Comparison of ENCODE assay signal across 8 mouse cellular contexts in the genomic region with DNA sequence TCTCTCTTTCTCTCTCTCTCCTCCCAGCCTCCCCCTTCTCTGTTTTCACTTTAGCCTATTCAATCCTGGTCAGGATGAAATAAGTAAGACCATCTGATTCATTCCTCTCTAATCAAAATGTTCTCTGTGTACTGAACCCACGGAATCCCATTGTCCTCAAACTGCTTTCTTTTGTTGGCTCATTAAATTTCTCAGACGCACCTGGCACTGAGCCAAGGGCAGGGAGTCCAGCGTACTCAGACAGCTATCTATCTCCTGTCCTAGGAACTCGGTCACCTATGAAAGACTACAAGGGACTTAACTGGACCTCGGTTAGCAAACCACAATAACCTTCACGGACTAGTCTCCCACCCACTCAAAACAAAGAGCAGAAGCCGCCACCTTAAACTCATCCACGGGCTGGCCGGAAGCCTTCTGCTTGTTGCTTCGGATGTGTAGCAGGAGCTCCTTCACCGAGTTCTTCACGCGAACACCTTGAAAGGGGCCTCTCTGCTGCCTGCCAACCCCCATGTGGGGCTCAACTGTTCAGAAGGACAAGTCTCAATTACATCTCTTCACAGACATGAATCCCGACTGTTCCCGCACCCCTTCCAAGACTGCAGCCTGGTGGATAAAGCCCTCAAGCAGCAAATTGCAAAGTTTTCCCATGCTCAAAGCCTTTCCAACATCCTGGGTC. TPM values are rescaled to one million over a fixed set of nuclear protein-coding genes. Genes with fewer than 3 reads are reported as not detected.
DNase-seq lines count a peak whose midpoint lies in the region; ATAC-seq and TF ChIP-seq lines count a peak whose summit lies in the region.

No protein-coding gene starts in this region.

- no peak for ATAC-seq in limb, embryonic 12.5 days (ENCODE audit: insufficient number of reproducible peaks, insufficient read depth, low FRiP score, low TSS enrichment, low read depth)
- no peak for ATAC-seq in forebrain, postnatal 0 days
- no peak for ATAC-seq in intestine, embryonic 16.5 days
- ATAC-seq in lung, embryonic 16.5 days (ENCODE audit: low read depth) = no peak
- no peak for ATAC-seq in frontal cortex, adult (ENCODE audit: low TSS enrichment)

- DNase-seq in limb, embryonic 10.5 days (ENCODE audit: low spot score) = no peak
- DNase-seq in adipocyte (ENCODE audit: low spot score) = peak; percentile 81
- DNase-seq in forebrain, postnatal 0 days = no peak
- no peak for DNase-seq in frontal cortex, postnatal 25 days (ENCODE audit: low spot score in 2 of 2)

- H3K27me3 ChIP-seq in limb, embryonic 12.5 days = no peaks in the 10 kb centered on the region
- no peaks in the 10 kb centered on the region for H3K27me3 ChIP-seq in limb, embryonic 10.5 days (ENCODE audit: low read depth, poor library complexity, severe bottlenecking)
- H3K27me3 ChIP-seq in forebrain, postnatal 0 days (ENCODE audit: insufficient read depth, low read length) = no peaks in the 10 kb centered on the region
- no peaks in the 10 kb centered on the region for H3K27me3 ChIP-seq in intestine, embryonic 16.5 days (replicated peaks; ENCODE audit: control insufficient read depth, insufficient read depth, low read length)
- H3K27me3 ChIP-seq in lung, embryonic 16.5 days (ENCODE audit: control insufficient read depth, insufficient read depth, low read depth, low read length) = no peaks in the 10 kb centered on the region

- H3K36me3 ChIP-seq in limb, embryonic 12.5 days = peaks cover 43% of the 10 kb centered on the region
- H3K36me3 ChIP-seq in limb, embryonic 10.5 days = peaks cover 44% of the 10 kb centered on the region
- H3K36me3 ChIP-seq in forebrain, postnatal 0 days (ENCODE audit: insufficient read depth) = peaks cover 24% of the 10 kb centered on the region
- H3K36me3 ChIP-seq in intestine, embryonic 16.5 days (ENCODE audit: control insufficient read depth, insufficient read depth, low read length) = peaks cover 22% of the 10 kb centered on the region
- peaks cover 38% of the 10 kb centered on the region for H3K36me3 ChIP-seq in lung, embryonic 16.5 days (ENCODE audit: control insufficient read depth, insufficient read depth, low read length)

- no peak overlapping the region for H3K27ac ChIP-seq in limb, embryonic 12.5 days
- no peak overlapping the region for H3K27ac ChIP-seq in limb, embryonic 10.5 days
- no peak overlapping the region for H3K27ac ChIP-seq in forebrain, postnatal 0 days (ENCODE audit: low read depth, low read length)
- peak overlapping the region; percentile 88 for H3K27ac ChIP-seq in intestine, embryonic 16.5 days (ENCODE audit: low read length)
- H3K27ac ChIP-seq in lung, embryonic 16.5 days (ENCODE audit: low read length) = peak overlapping the region; percentile 67

- no peaks in the 10 kb centered on the region for H3K9me3 ChIP-seq in limb, embryonic 12.5 days
- H3K9me3 ChIP-seq in limb, embryonic 10.5 days (replicated peaks) = no peaks in the 10 kb centered on the region
- no peaks in the 10 kb centered on the region for H3K9me3 ChIP-seq in forebrain, postnatal 0 days (ENCODE audit: low read length)
- no peaks in the 10 kb centered on the region for H3K9me3 ChIP-seq in intestine, embryonic 16.5 days (ENCODE audit: control insufficient read depth, low read length)
- H3K9me3 ChIP-seq in lung, embryonic 16.5 days (ENCODE audit: control insufficient read depth, low read length) = no peaks in the 10 kb centered on the region

- WGBS in limb, embryonic 12.5 days = 72% methylated on average over 15 of the region's 15 CpGs
- 92% methylated on average over 15 of the region's 15 CpGs for WGBS in limb, embryonic 10.5 days
- 48% methylated on average over 15 of the region's 15 CpGs for WGBS in forebrain, postnatal 0 days
- WGBS in intestine, embryonic 16.5 days = 26% methylated on average over 15 of the region's 15 CpGs
- WGBS in lung, embryonic 16.5 days = 22% methylated on average over 15 of the region's 15 CpGs

- TF ChIP-seq CTCF in forebrain, postnatal 0 days (IDR thresholded peaks at IDR 0.05; ENCODE audit: low read depth) = no peak

- H3K4me1 ChIP-seq in limb, embryonic 12.5 days (replicated peaks) = peaks cover 36% of the 10 kb centered on the region
- peaks cover 39% of the 10 kb centered on the region for H3K4me1 ChIP-seq in limb, embryonic 10.5 days
- H3K4me1 ChIP-seq in forebrain, postnatal 0 days (ENCODE audit: insufficient read depth) = 0 out of 2 replicates have a peak, but pooled peaks cover 6% of the 10 kb centered on the region
- peaks cover 32% of the 10 kb centered on the region for H3K4me1 ChIP-seq in intestine, embryonic 16.5 days (ENCODE audit: control insufficient read depth, insufficient read depth, low read length)
- H3K4me1 ChIP-seq in lung, embryonic 16.5 days (replicated peaks; ENCODE audit: control insufficient read depth, insufficient read depth, low read length) = peaks cover 49% of the 10 kb centered on the region

- H3K9ac ChIP-seq in limb, embryonic 12.5 days (replicated peaks) = 0 out of 2 replicates have a peak overlapping the region, but pooled peaks have one; percentile 8
- no peak overlapping the region for H3K9ac ChIP-seq in forebrain, postnatal 0 days
- H3K9ac ChIP-seq in intestine, embryonic 16.5 days (ENCODE audit: low read depth, low read length) = peak overlapping the region; percentile 96
- H3K9ac ChIP-seq in lung, embryonic 16.5 days (ENCODE audit: low read length) = peak overlapping the region; percentile 85

- H3K4me2 ChIP-seq in limb, embryonic 12.5 days = peak overlapping the region; percentile 86
- peak overlapping the region; percentile 98 for H3K4me2 ChIP-seq in forebrain, postnatal 0 days (ENCODE audit: low read depth)
- H3K4me2 ChIP-seq in intestine, embryonic 16.5 days (ENCODE audit: low read depth, low read length) = peak overlapping the region; percentile 62
- H3K4me2 ChIP-seq in lung, embryonic 16.5 days (ENCODE audit: low read depth, low read length) = peak overlapping the region; percentile 67

- peak overlapping the region; percentile 19; the same call in 1 of the 2 replicates for H3K4me3 ChIP-seq in limb, embryonic 12.5 days (replicated peaks)
- H3K4me3 ChIP-seq in limb, embryonic 10.5 days = no peak overlapping the region
- H3K4me3 ChIP-seq in forebrain, postnatal 0 days (ENCODE audit: low read depth, low read length) = peak overlapping the region; percentile 4; the same call in 1 of the 2 replicates
- H3K4me3 ChIP-seq in intestine, embryonic 16.5 days (ENCODE audit: low read length) = peak overlapping the region; percentile 93
- peak overlapping the region; percentile 81 for H3K4me3 ChIP-seq in lung, embryonic 16.5 days (ENCODE audit: low read length)

RNA-seq across cellular contexts. Expression of a gene that starts 19.4 kb away (rescaled TPM):
- polyA plus RNA-seq in limb, embryonic 12.5 days (2016; fragmentation: Nextera tagmentation; extraction: Ambion mirVana) = 3.5 TPM in 2 replicates
- 2.6 and 3.0 TPM in 2 replicates for polyA plus RNA-seq in limb, embryonic 10.5 days (2016; fragmentation: Nextera tagmentation; extraction: Ambion mirVana)
- 1.9 and 2.4 TPM in 2 replicates for total RNA-seq in forebrain, postnatal 0 days (2014; rRNA removed)
- 1.1 and 1.5 TPM in 2 replicates for polyA plus RNA-seq in forebrain, postnatal 0 days (2015; fragmentation: Nextera tagmentation; extraction: Ambion mirVana)
- 8.8 and 10.2 TPM in 2 replicates for polyA plus RNA-seq in intestine, embryonic 16.5 days (2015; fragmentation: Nextera tagmentation; extraction: Ambion mirVana)
- 10.4 and 11.0 TPM in 2 replicates for polyA plus RNA-seq in lung, embryonic 16.5 days (2015; fragmentation: Nextera tagmentation; extraction: Ambion mirVana)

Comparison
In these comparisons a context has a peak if more than half of its experiments do, and no peak if none do; other contexts are left out.
1. H3K27ac ChIP-seq: peak in intestine, embryonic 16.5 days (single experiment) and lung, embryonic 16.5 days (single experiment); none in limb, embryonic 12.5 days (single experiment), limb, embryonic 10.5 days (single experiment) and forebrain, postnatal 0 days (single experiment).
2. Peak in every context shown above with its lines, with median percentiles within 50 percentile points of each other: H3K4me2 ChIP-seq.